Mouse (Mus musculus) frontal cortex, postnatal 25 days (tissue): Measurements from ENCODE around the gene Arpc1a.
A peak's percentile ranks its signal among the peaks of the same experiment; 100 is the strongest.

ENCODE experiments used
- DNase-seq, 2 experiments: peaks; one replicate each; pipeline ENCODE4 v3.0.0; 2022; ENCODE audit warnings: low spot score in 2 of 2

Arpc1a gene

GRCm38 (mm10) chr5:145139571-145140519, 56.2 kb downstream of the Arpc1a start, which contains the start of the genes Pdap1 and Bud31:
Gene Pdap1, minus strand, starts transcription at chr5:145140238.
Gene Bud31, plus strand, starts transcription at chr5:145140362.
- DNase-seq, result peak; percentile 95 to 97

GRCm38 (mm10) chr5:145140611-145141010, 57.0 kb downstream of the Arpc1a start:
- DNase-seq, result no peak

- DNase-seq, result no peak
Observed at GRCm38 (mm10) chr5:145147748-145148147, 64.1 kb downstream of the Arpc1a start.

- DNase-seq, result no peak
Observed at GRCm38 (mm10) chr5:145149294-145149693, 65.7 kb downstream of the Arpc1a start.

- no peak for DNase-seq
Observed at GRCm38 (mm10) chr5:145152690-145153089, 69.1 kb downstream of the Arpc1a start.
